Mouse (Mus musculus) ES-Bruce4 (cell line): ENCODE data around the gene Acsbg1. TPM values are rescaled to one million over a fixed set of nuclear protein-coding genes. Genes with fewer than 3 reads are reported as not detected.

Experiments
- H3K27ac ChIP-seq: 2 replicates; pipeline ENCODE4 v1.5.1; 2012; ENCODE audit warnings: low read length, inconsistent platforms; ENCODE audit not compliant: insufficient read depth
- H3K27me3 ChIP-seq: 2 replicates; pipeline ENCODE4 v1.6.1; 2012; ENCODE audit warnings: mild to moderate bottlenecking, low read length, inconsistent platforms; ENCODE audit not compliant: control insufficient read depth, poor library complexity, insufficient read depth, severe bottlenecking
- H3K36me3 ChIP-seq: 2 replicates; pipeline ENCODE4 v1.6.1; 2012; ENCODE audit warnings: inconsistent platforms, mild to moderate bottlenecking, low read length, moderate library complexity; ENCODE audit not compliant: control insufficient read depth, poor library complexity, insufficient read depth, severe bottlenecking
- H3K4me1 ChIP-seq: one replicate; pipeline ENCODE4 v1.8.1; 2011; ENCODE audit warnings: low read length; ENCODE audit not compliant: control insufficient read depth, insufficient read depth
- H3K4me3 ChIP-seq: 2 replicates; pipeline ENCODE4 v1.5.1; 2011; ENCODE audit warnings: low read depth, mild to moderate bottlenecking, low read length
- H3K9ac ChIP-seq: 2 replicates; pipeline ENCODE4 v1.6.1; 2012; ENCODE audit warnings: low read depth, mild to moderate bottlenecking, inconsistent platforms; ENCODE audit not compliant: poor library complexity, severe bottlenecking
- H3K9me3 ChIP-seq: replicated peaks from 2 replicates; pipeline ENCODE4 v1.6.1; 2012; ENCODE audit warnings: mild to moderate bottlenecking, low read length, inconsistent platforms; ENCODE audit not compliant: control insufficient read depth, poor library complexity, insufficient read depth, severe bottlenecking
- CTCF ChIP-seq: IDR thresholded peaks from one replicate; pipeline ENCODE4 v1.8.1; 2011; ENCODE audit warnings: low read depth, low read length
- EP300 ChIP-seq: IDR thresholded peaks from 2 replicates; pipeline ENCODE4 v1.6.1; 2011; ENCODE audit warnings: low read depth, low read length; ENCODE audit not compliant: insufficient read depth
- POLR2A ChIP-seq: IDR thresholded peaks from one replicate; pipeline ENCODE4 v1.8.1; 2011; ENCODE audit warnings: low read length; ENCODE audit not compliant: insufficient read depth
- polyA plus RNA-seq: library from polyadenylated mRNA; stranded (reverse); fragments of >200 nt; gene quantifications from 2 replicates; pipeline ENCODE4 v1.2.4, GENCODE M21; 2011; ENCODE audit warnings: low read depth; ENCODE audit not compliant: missing spikeins, insufficient read depth, insufficient read length

The Acsbg1 gene
- polyA plus RNA-seq, 1 experiment, result not detected

- H3K9ac ChIP-seq, result no peak overlapping the region
- no peak overlapping the region for H3K4me3 ChIP-seq
- no peaks in the 10 kb centered on the region for H3K4me1 ChIP-seq
- H3K36me3 ChIP-seq, result no peaks in the 10 kb centered on the region
- no peaks in the 10 kb centered on the region for H3K27me3 ChIP-seq
- TF ChIP-seq EP300 (no peak), CTCF (no peak), POLR2A (no peak)
- H3K9me3 ChIP-seq, result no peaks in the 10 kb centered on the region
- no peak overlapping the region for H3K27ac ChIP-seq
These were observed 24.0 kb downstream of the Acsbg1 start for GRCm38 (mm10) chr9:54637510-54638314.

- H3K9ac ChIP-seq, result no peak overlapping the region
- H3K36me3 ChIP-seq, result no peaks in the 10 kb centered on the region
- no peaks in the 10 kb centered on the region for H3K4me1 ChIP-seq
- H3K4me3 ChIP-seq, result no peak overlapping the region
- TF ChIP-seq POLR2A (no peak), EP300 (no peak), CTCF (no peak)
- no peaks in the 10 kb centered on the region for H3K27me3 ChIP-seq
- H3K27ac ChIP-seq, result no peak overlapping the region
- H3K9me3 ChIP-seq, result no peaks in the 10 kb centered on the region
These were observed 28.3 kb downstream of the Acsbg1 start for GRCm38 (mm10) chr9:54633401-54633800.

- no peaks in the 10 kb centered on the region for H3K27me3 ChIP-seq
- H3K9ac ChIP-seq, result no peak overlapping the region
- no peaks in the 10 kb centered on the region for H3K4me1 ChIP-seq
- no peak overlapping the region for H3K4me3 ChIP-seq
- H3K9me3 ChIP-seq, result no peaks in the 10 kb centered on the region
- TF ChIP-seq EP300 (no peak), POLR2A (no peak), CTCF (no peak)
- H3K36me3 ChIP-seq, result no peaks in the 10 kb centered on the region
- no peak overlapping the region for H3K27ac ChIP-seq
These were observed 30.8 kb downstream of the Acsbg1 start for GRCm38 (mm10) chr9:54630905-54631304.

- H3K27ac ChIP-seq, result no peak overlapping the region
- H3K9ac ChIP-seq, result no peak overlapping the region
- H3K27me3 ChIP-seq, result no peaks in the 10 kb centered on the region
- no peaks in the 10 kb centered on the region for H3K9me3 ChIP-seq
- H3K4me1 ChIP-seq, result no peaks in the 10 kb centered on the region
- H3K4me3 ChIP-seq, result no peak overlapping the region
- TF ChIP-seq EP300 (no peak), POLR2A (no peak), CTCF (peak; percentile 19)
- H3K36me3 ChIP-seq, result no peaks in the 10 kb centered on the region
These were observed 31.9 kb downstream of the Acsbg1 start for GRCm38 (mm10) chr9:54629613-54630261.

- Histone ChIP-seq H3K9me3 (no peaks in the 10 kb centered on the region), H3K9ac (no peak overlapping the region), H3K27ac (no peak overlapping the region), H3K36me3 (no peaks in the 10 kb centered on the region), H3K4me3 (no peak overlapping the region), H3K27me3 (no peaks in the 10 kb centered on the region), H3K4me1 (no peaks in the 10 kb centered on the region)
- TF ChIP-seq POLR2A (no peak), EP300 (no peak), CTCF (no peak)
These were observed 32.9 kb downstream of the Acsbg1 start for GRCm38 (mm10) chr9:54628752-54629151.

GRCm38 (mm10) chr9:54627240-54627639 lies 34.4 kb downstream of the Acsbg1 start:
- Histone ChIP-seq H3K27ac (no peak overlapping the region), H3K4me1 (no peaks in the 10 kb centered on the region), H3K4me3 (no peak overlapping the region), H3K9me3 (no peaks in the 10 kb centered on the region), H3K36me3 (no peaks in the 10 kb centered on the region), H3K27me3 (no peaks in the 10 kb centered on the region), H3K9ac (no peak overlapping the region)
- TF ChIP-seq CTCF (no peak), POLR2A (no peak)
